Mouse (Mus musculus) ES-E14 (cell line): ENCODE data around the gene Crebrf. TPM values are rescaled to one million over a fixed set of nuclear protein-coding genes. Genes with fewer than 3 reads are reported as not detected.
A peak's percentile ranks its signal among the peaks of the same experiment; 100 is the strongest.

ENCODE experiments used
- DNase-seq: peaks from one replicate; pipeline ENCODE4 v3.0.0-alpha.2; 2013; ENCODE audit warnings: low read depth, low spot score
- H3K27ac ChIP-seq: 2 replicates; pipeline ENCODE4 v1.5.1; 2012; ENCODE audit warnings: low read depth, mild to moderate bottlenecking, low read length, moderate library complexity, mixed read lengths; ENCODE audit not compliant: poor library complexity, insufficient read depth, severe bottlenecking
- H3K36me3 ChIP-seq: 2 replicates; pipeline ENCODE4 v1.6.1; 2012; ENCODE audit warnings: mild to moderate bottlenecking, low read length, moderate library complexity, mixed read lengths; ENCODE audit not compliant: control insufficient read depth, poor library complexity, insufficient read depth, severe bottlenecking
- H3K4me1 ChIP-seq, 2 experiments: fragments of 150-350 bp in 1 of 2; sonication (generic) in 1 of 2; 2 replicates each; pipeline ENCODE4 v1.6.1; 2012; ENCODE audit warnings: low read length in 2 of 2, mild to moderate bottlenecking in 1 of 2, mixed read lengths in 1 of 2; ENCODE audit not compliant: control insufficient read depth in 2 of 2, insufficient read depth in 2 of 2, poor library complexity in 1 of 2
- H3K4me3 ChIP-seq, 2 experiments: fragments of 150-350 bp in 1 of 2; sonication (generic) in 1 of 2; 2 replicates each; pipeline ENCODE4 v1.5.1; 2012; ENCODE audit warnings: low read length in 2 of 2, low read depth in 1 of 2, mild to moderate bottlenecking in 1 of 2, mixed read lengths in 1 of 2; ENCODE audit not compliant: insufficient read depth in 1 of 2, poor library complexity in 1 of 2, severe bottlenecking in 1 of 2
- H3K9ac ChIP-seq: 2 replicates; pipeline ENCODE4 v1.6.1; 2012; ENCODE audit warnings: low read depth, mild to moderate bottlenecking, low read length, mixed read lengths; ENCODE audit not compliant: poor library complexity, insufficient read depth, severe bottlenecking
- H3K9me3 ChIP-seq: fragments of 150-350 bp; sonication (generic); 2 replicates; pipeline ENCODE4 v1.6.1; 2012; ENCODE audit warnings: low read depth, mild to moderate bottlenecking, low read length; ENCODE audit not compliant: control insufficient read depth, insufficient read depth
- CHD2 ChIP-seq: IDR thresholded peaks from 2 replicates; pipeline ENCODE4 v1.6.1; 2014; ENCODE audit warnings: mild to moderate bottlenecking, low read depth, low read length, inconsistent platforms
- HCFC1 ChIP-seq: IDR thresholded peaks from 2 replicates; pipeline ENCODE4 v1.6.1; 2012; ENCODE audit warnings: low read length, inconsistent platforms, borderline replicate concordance; ENCODE audit not compliant: insufficient read depth
- MAFK ChIP-seq: IDR thresholded peaks from 2 replicates; pipeline ENCODE4 v1.6.1; 2014; ENCODE audit warnings: mild to moderate bottlenecking, low read depth, low read length, inconsistent platforms; ENCODE audit not compliant: insufficient read depth
- ZC3H11A ChIP-seq: IDR thresholded peaks from 2 replicates; pipeline ENCODE4 v1.6.1; 2012; ENCODE audit warnings: low read depth, mild to moderate bottlenecking, inconsistent platforms, low read length, borderline replicate concordance
- ZNF384 ChIP-seq: IDR thresholded peaks from 2 replicates; pipeline ENCODE4 v1.6.1; 2012; ENCODE audit warnings: low read depth, low read length, inconsistent platforms
- in situ Hi-C, 2 experiments: fragments of 600-800 bp; cut with MboI; formaldehyde crosslinking; loops; one replicate each; pipeline ENCODE4 v1.15.1; 2025; ENCODE audit warnings: low sequenced_read_pairs in 2 of 2, inconsistent platforms in 1 of 2; ENCODE audit not compliant: unreplicated experiment in 2 of 2
- total RNA-seq: library from RNA; depleted of rRNA; stranded (reverse); fragments of 300-350 nt; gene quantifications from 2 replicates; pipeline ENCODE4 v1.2.3, GENCODE M21; 2012; rRNA removed

Crebrf gene
- total RNA-seq, result 16.6 and 36.3 TPM in 2 replicates

GRCm38 (mm10) chr17:26715271-26715758 lies at the start of gene Crebrf:
TSS of gene Crebrf (plus strand) at chr17:26715650.
- Histone ChIP-seq H3K4me1 (0 out of 4 replicates have a peak, but pooled peaks cover 0 to 1% of the 10 kb centered on the region in 2 experiments), H3K36me3 (no peaks in the 10 kb centered on the region), H3K27ac (peak within 1 kb of the TSS; percentile 82; the same call in 1 of the 2 replicates), H3K9ac (peak within 1 kb of the TSS; percentile 83), H3K4me3 (peak within 1 kb of the TSS; percentile 95 to 96), H3K9me3 (no peaks in the 10 kb centered on the region)
- peak; percentile 95 for DNase-seq
- in situ Hi-C loops, result no loop called here
- TF ChIP-seq CHD2, result no peak
- TF ChIP-seq HCFC1, result 0 out of 2 replicates have a peak, but pooled peaks have one; percentile 67

GRCm38 (mm10) chr17:26671268-26671667 lies 44.2 kb upstream of the Crebrf start:
- TF ChIP-seq ZNF384 (no peak), CHD2 (no peak), ZC3H11A (no peak), HCFC1 (no peak), MAFK (no peak)
- Histone ChIP-seq H3K36me3 (no peaks in the 10 kb centered on the region), H3K4me3 (no peak overlapping the region), H3K9ac (no peak overlapping the region), H3K27ac (no peak overlapping the region), H3K4me1 (peaks cover 0 to 2% of the 10 kb centered on the region in 2 experiments; a peak in 1 of 4 replicates), H3K9me3 (no peaks in the 10 kb centered on the region)
- in situ Hi-C loops, result no loop called here
- no peak for DNase-seq

GRCm38 (mm10) chr17:26675845-26676244 lies 39.6 kb upstream of the Crebrf start:
- Histone ChIP-seq H3K9me3 (no peaks in the 10 kb centered on the region), H3K9ac (no peak overlapping the region), H3K4me3 (peak overlapping the region in 1 of 2 experiments; percentile 78; a peak in 2 of 4 replicates), H3K36me3 (no peaks in the 10 kb centered on the region), H3K27ac (no peak overlapping the region), H3K4me1 (peaks cover 0 to 2% of the 10 kb centered on the region in 2 experiments; a peak in 1 of 4 replicates)
- TF ChIP-seq HCFC1 (no peak), CHD2 (no peak), ZC3H11A (no peak), MAFK (no peak), ZNF384 (no peak)
- DNase-seq, result no peak
- in situ Hi-C loops, result loop anchor here in 1 of 2 experiments (25.0 kb wide), 1 partner anchor 211 kb away; no protein-coding TSS in a partner anchor

GRCm38 (mm10) chr17:26676252-26676615 lies 39.2 kb upstream of the Crebrf start:
- H3K9me3 ChIP-seq, result no peaks in the 10 kb centered on the region
- no peaks in the 10 kb centered on the region for H3K36me3 ChIP-seq
- H3K9ac ChIP-seq, result peak overlapping the region; percentile 91
- peak overlapping the region; percentile 78 to 94 for H3K4me3 ChIP-seq
- TF ChIP-seq HCFC1 (peak; percentile 74; the same call in 1 of the 2 replicates), ZNF384 (no peak), MAFK (no peak), ZC3H11A (no peak), CHD2 (no peak)
- in situ Hi-C loops, result loop anchor here in 1 of 2 experiments (25.0 kb wide), 1 partner anchor 211 kb away; no protein-coding TSS in a partner anchor
- DNase-seq, result peak; percentile 93
- peak overlapping the region; percentile 61; the same call in 1 of the 2 replicates for H3K27ac ChIP-seq
- peaks cover 0 to 2% of the 10 kb centered on the region in 2 experiments; a peak in 1 of 4 replicates for H3K4me1 ChIP-seq
